Comparison of ENCODE assay signal across 8 mouse cellular contexts in genomic region chr4:63496312-63496711, GRCm38 (mm10). TPM values are rescaled to one million over a fixed set of nuclear protein-coding genes. Genes with fewer than 3 reads are reported as not detected.
A peak's percentile ranks its signal among the peaks of the same experiment; 100 is the strongest.
DNase-seq lines count a peak whose midpoint lies in the region; ATAC-seq and TF ChIP-seq lines count a peak whose summit lies in the region.

No protein-coding gene starts in this region.

- WGBS in embryonic facial prominence, embryonic 13.5 days: 18% methylated on average over 6 of the region's 6 CpGs
- WGBS in intestine, embryonic 15.5 days: 11% methylated on average over 6 of the region's 6 CpGs

- DNase-seq in layer of hippocampus, adult 2 months (ENCODE audit: low spot score in 2 of 2): no peak
- no peak for DNase-seq in layer of hippocampus, postnatal 25 days (ENCODE audit: extremely low spot score in 1 of 2, low spot score in 1 of 2)
- DNase-seq in right cerebral cortex, postnatal 25 days: no peak
- DNase-seq in urinary bladder, postnatal 36 days (ENCODE audit: low spot score in 2 of 2): no peak
- no peak for DNase-seq in lung, postnatal 4 days

- no peaks in the 10 kb centered on the region for H3K36me3 ChIP-seq in embryonic facial prominence, embryonic 13.5 days
- no peaks in the 10 kb centered on the region for H3K36me3 ChIP-seq in intestine, embryonic 15.5 days
- no peaks in the 10 kb centered on the region for H3K36me3 ChIP-seq in myocyte (ENCODE audit: control insufficient read depth, insufficient read depth)

- no peak for TF ChIP-seq CTCF in layer of hippocampus, adult 2 months (conservative IDR thresholded peaks at IDR 0.05)

- H3K9me3 ChIP-seq in embryonic facial prominence, embryonic 13.5 days: no peaks in the 10 kb centered on the region
- no peaks in the 10 kb centered on the region for H3K9me3 ChIP-seq in intestine, embryonic 15.5 days

- peak overlapping the region; percentile 93 for H3K4me2 ChIP-seq in embryonic facial prominence, embryonic 13.5 days
- peak overlapping the region; percentile 92 for H3K4me2 ChIP-seq in intestine, embryonic 15.5 days (replicated peaks)
- peak overlapping the region; percentile 96 for H3K4me2 ChIP-seq in myocyte (ENCODE audit: low read depth)

- peak overlapping the region; percentile 40; the same call in 1 of the 2 replicates for H3K27ac ChIP-seq in layer of hippocampus, adult 2 months
- H3K27ac ChIP-seq in embryonic facial prominence, embryonic 13.5 days: no peak overlapping the region
- no peak overlapping the region for H3K27ac ChIP-seq in intestine, embryonic 15.5 days

- peak overlapping the region; percentile 59 for H3K4me3 ChIP-seq in layer of hippocampus, adult 2 months
- peak overlapping the region; percentile 73 for H3K4me3 ChIP-seq in embryonic facial prominence, embryonic 13.5 days
- H3K4me3 ChIP-seq in intestine, embryonic 15.5 days (replicated peaks): peak overlapping the region; percentile 64
- peak overlapping the region; percentile 45 for H3K4me3 ChIP-seq in myocyte

- ATAC-seq in embryonic facial prominence, embryonic 13.5 days (ENCODE audit: insufficient number of reproducible peaks, insufficient read depth, low FRiP score, low TSS enrichment, low read depth): no peak
- ATAC-seq in intestine, embryonic 15.5 days: peak; percentile 37

- no peak for TF ChIP-seq POLR2A in myocyte (IDR thresholded peaks at IDR 0.05; ENCODE audit: insufficient read length, low read depth)

- H3K4me1 ChIP-seq in embryonic facial prominence, embryonic 13.5 days: peaks cover 29% of the 10 kb centered on the region
- peaks cover 18% of the 10 kb centered on the region for H3K4me1 ChIP-seq in intestine, embryonic 15.5 days (replicated peaks)

- H3K79me2 ChIP-seq in myocyte (ENCODE audit: control insufficient read depth, insufficient read depth): no peaks in the 10 kb centered on the region

- peak overlapping the region; percentile 57 for H3ac ChIP-seq in myocyte (ENCODE audit: control insufficient read depth, insufficient read length)

- peak overlapping the region; percentile 78 for H3K9ac ChIP-seq in embryonic facial prominence, embryonic 13.5 days
- peak overlapping the region; percentile 68 for H3K9ac ChIP-seq in intestine, embryonic 15.5 days

- peaks cover 25% of the 10 kb centered on the region for H3K27me3 ChIP-seq in embryonic facial prominence, embryonic 13.5 days
- H3K27me3 ChIP-seq in intestine, embryonic 15.5 days (replicated peaks): peaks cover 12% of the 10 kb centered on the region
- H3K27me3 ChIP-seq in myocyte (ENCODE audit: control insufficient read depth, insufficient read depth, insufficient read length): no peaks in the 10 kb centered on the region

TF ChIP-seq in myocyte, 11 proteins besides CTCF, POLR2A, EP300 and RAD21:
- TF ChIP-seq MAX (IDR thresholded peaks at IDR 0.05; ENCODE audit: low read depth) (no peak), REST (IDR thresholded peaks at IDR 0.05; ENCODE audit: insufficient read depth, insufficient read length) (no peak), TCF12 (IDR thresholded peaks at IDR 0.05; ENCODE audit: insufficient read depth, poor library complexity, severe bottlenecking) (no peak), MYOG (IDR thresholded peaks at IDR 0.05; ENCODE audit: control insufficient read depth in 1 of 3, insufficient read depth in 1 of 3, insufficient read length in 2 of 3, low read depth in 2 of 3) (no peak), CEBPB (IDR thresholded peaks at IDR 0.05; ENCODE audit: insufficient read depth, poor library complexity, severe bottlenecking) (no peak), SRF (IDR thresholded peaks at IDR 0.05; ENCODE audit: control insufficient read depth, insufficient read length, low read depth) (no peak), POLR2AphosphoS2 (IDR thresholded peaks at IDR 0.05; ENCODE audit: insufficient read length, low read depth) (no peak), TCF3 (IDR thresholded peaks at IDR 0.05; ENCODE audit: insufficient read length, low read depth) (no peak), E2F4 (IDR thresholded peaks at IDR 0.05; ENCODE audit: insufficient read depth) (no peak)

RNA-seq across cellular contexts. Expression of gene Whrn, which starts 0.5 kb away (rescaled TPM):
- 10 to 100 TPM; 17.9 to 20.7 TPM for total RNA-seq in layer of hippocampus, adult 2 months (2021)
- 10 to 100 TPM; 17.7 to 27.3 TPM for total RNA-seq in layer of hippocampus, postnatal 25 days (2021)
- 4.2 and 5.9 TPM in 2 replicates for polyA plus RNA-seq in embryonic facial prominence, embryonic 13.5 days (2015; fragmentation: Nextera tagmentation; extraction: Ambion mirVana)
- 4.0 and 4.6 TPM in 2 replicates for polyA plus RNA-seq in intestine, embryonic 15.5 days (2015; fragmentation: Nextera tagmentation; extraction: Ambion mirVana)
- 18.8 TPM for polyA plus RNA-seq in myocyte (2012; fragmentation: generic; extraction: Trizol)

RNA-seq across cellular contexts. Expression of gene Atp6v1g1, which starts 48.3 kb away (rescaled TPM):
- total RNA-seq in layer of hippocampus, adult 2 months (2021): 100 to 1,000 TPM; 119 to 128 TPM
- 100 to 1,000 TPM; 116 to 143 TPM for total RNA-seq in layer of hippocampus, postnatal 25 days (2021)
- 315 and 316 TPM in 2 replicates for polyA plus RNA-seq in embryonic facial prominence, embryonic 13.5 days (2015; fragmentation: Nextera tagmentation; extraction: Ambion mirVana)
- 288 and 316 TPM in 2 replicates for polyA plus RNA-seq in intestine, embryonic 15.5 days (2015; fragmentation: Nextera tagmentation; extraction: Ambion mirVana)
- polyA plus RNA-seq in myocyte (2012; fragmentation: generic; extraction: Trizol): 447 TPM
